Mouse (Mus musculus) G1E (cell line): ENCODE measurements at regions not wholly inside any gene's neighbourhood (a gene's known extent, or its start where the extent isn't known, plus 50 kb on each side); places are given as distances from the start of the nearest gene placed in this dataset.

ENCODE experiments used
- CTCF ChIP-seq: IDR thresholded peaks from 2 replicates; pipeline ENCODE4 v1.5.1; 2012; ENCODE audit warnings: low read depth, low read length, inconsistent platforms, mixed read lengths
- GATA2 ChIP-seq: IDR thresholded peaks from 2 replicates; pipeline ENCODE4 v1.6.1; 2012; ENCODE audit warnings: low read depth, low read length, inconsistent platforms, borderline replicate concordance

DNA sequence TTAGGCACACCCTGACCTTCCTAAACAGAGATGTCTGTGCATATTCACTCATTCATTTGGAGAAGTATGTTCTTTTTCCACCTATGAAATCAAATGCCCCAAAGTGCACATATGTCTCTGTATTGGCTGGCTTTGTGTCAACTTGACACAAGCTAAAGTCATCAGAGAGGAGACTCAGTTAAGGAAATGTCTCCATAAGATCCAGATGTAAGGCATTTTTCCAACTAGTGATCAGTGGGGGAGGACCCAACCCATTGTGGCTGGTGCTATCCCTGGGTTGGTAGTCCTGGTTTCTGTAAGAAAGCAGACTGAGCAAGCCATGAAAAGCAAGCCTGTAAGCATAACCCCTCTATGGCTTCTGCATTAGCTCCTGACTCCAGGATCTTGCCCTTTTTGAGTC lies 1226.8 kb upstream of the Gm7489 start:
- TF ChIP-seq GATA2 (no peak), CTCF (no peak)
